Mouse (Mus musculus) hindbrain, embryonic 15.5 days (tissue): Measurements from ENCODE around the gene Mob1b. TPM values are rescaled to one million over a fixed set of nuclear protein-coding genes. Genes with fewer than 3 reads are reported as not detected.
A peak's percentile ranks its signal among the peaks of the same experiment; 100 is the strongest.
"Not testable (repeated sequence)": the region's sequence is repeated elsewhere in the genome, so short reads cannot be mapped to it uniquely, and the experiment has no call there.

Source experiments
- ATAC-seq: fragments of 200-750 bp; cut with Nextera tagmentation; 2 replicates; pipeline ENCODE4 v1.8.0; 2017; ENCODE audit warnings: low read depth, moderate number of reproducible peaks, moderate TSS enrichment; ENCODE audit not compliant: low FRiP score
- H3K27ac ChIP-seq: fragments of 300-500 bp; sonication (generic); replicated peaks from 2 replicates; pipeline ENCODE4 v1.5.1; 2015; ENCODE audit warnings: mild to moderate bottlenecking, inconsistent platforms
- H3K27me3 ChIP-seq: fragments of 300-500 bp; sonication (generic); 2 replicates; pipeline ENCODE4 v1.6.1; 2015; ENCODE audit warnings: control low read depth, inconsistent platforms
- H3K36me3 ChIP-seq: fragments of 300-500 bp; sonication (generic); 2 replicates; pipeline ENCODE4 v1.6.1; 2015; ENCODE audit warnings: control low read depth, inconsistent platforms
- H3K4me1 ChIP-seq: fragments of 300-500 bp; sonication (generic); replicated peaks from 2 replicates; pipeline ENCODE4 v1.6.1; 2015; ENCODE audit warnings: control low read depth, inconsistent platforms
- H3K4me2 ChIP-seq: fragments of 300-500 bp; sonication (generic); 2 replicates; pipeline ENCODE4 v1.6.1; 2015; ENCODE audit warnings: moderate library complexity, mild to moderate bottlenecking, inconsistent platforms
- H3K4me3 ChIP-seq: fragments of 300-500 bp; sonication (generic); 2 replicates; pipeline ENCODE4 v1.5.1; 2015; ENCODE audit warnings: mild to moderate bottlenecking, inconsistent platforms
- H3K9ac ChIP-seq: fragments of 300-500 bp; sonication (generic); 2 replicates; pipeline ENCODE4 v1.6.1; 2015; ENCODE audit warnings: inconsistent platforms
- H3K9me3 ChIP-seq: fragments of 300-500 bp; sonication (generic); 2 replicates; pipeline ENCODE4 v1.6.1; 2016; ENCODE audit warnings: control low read depth, inconsistent platforms
- WGBS: fragments of 180-500 bp; shearing (Covaris S2); methylation state at CpG from one replicate; pipeline ENCODE4 v1.1.7; 2015; 5-methylcytosine and 5-hydroxymethylcytosine counted together
- polyA plus RNA-seq: library from polyadenylated mRNA; unstranded; fragments of >200 nt; fragmentation: Nextera tagmentation; extraction: Ambion mirVana; gene quantifications from 2 replicates; pipeline ENCODE4 v1.2.1, GENCODE M21; 2015

Gene Mob1b
- polyA plus RNA-seq, 1 experiment from 2014 or later = 8.9 TPM

- Histone ChIP-seq H3K27me3 (no peaks in the 10 kb centered on the region), H3K9ac (no peak overlapping the region), H3K27ac (no peak overlapping the region), H3K9me3 (no peaks in the 10 kb centered on the region), H3K4me1 (no peaks in the 10 kb centered on the region), H3K36me3 (no peaks in the 10 kb centered on the region), H3K4me3 (no peak overlapping the region), H3K4me2 (no peak overlapping the region)
- WGBS = 40% methylated on average over 10 of the region's 10 CpGs
- no peak for ATAC-seq
These were observed 8.9 kb upstream of the Mob1b start for GRCm38 (mm10) chr5:88711618-88712224.

- ATAC-seq = no peak
- H3K4me3 ChIP-seq = no peak overlapping the region
- no peak overlapping the region for H3K9ac ChIP-seq
- H3K4me1 ChIP-seq = no peaks in the 10 kb centered on the region
- no peaks in the 10 kb centered on the region for H3K9me3 ChIP-seq
- WGBS = 76% methylated on average over 6 of the region's 6 CpGs
- no peak overlapping the region for H3K27ac ChIP-seq
- H3K36me3 ChIP-seq = no peaks in the 10 kb centered on the region
- no peaks in the 10 kb centered on the region for H3K27me3 ChIP-seq
- H3K4me2 ChIP-seq = no peak overlapping the region
These were observed 8.3 kb upstream of the Mob1b start for GRCm38 (mm10) chr5:88712328-88712727.

GRCm38 (mm10) chr5:88716983-88717382 is 3.7 kb upstream of the Mob1b start:
- no peaks in the 10 kb centered on the region for H3K9me3 ChIP-seq
- H3K27me3 ChIP-seq = no peaks in the 10 kb centered on the region
- H3K27ac ChIP-seq = no peak overlapping the region
- no peak for ATAC-seq
- peaks cover 10% of the 10 kb centered on the region for H3K4me1 ChIP-seq
- no peak overlapping the region for H3K4me2 ChIP-seq
- H3K4me3 ChIP-seq = no peak overlapping the region
- 82% methylated on average over 2 of the region's 2 CpGs for WGBS
- H3K9ac ChIP-seq = no peak overlapping the region
- H3K36me3 ChIP-seq = no peaks in the 10 kb centered on the region

- WGBS = under 1% methylated on average over 37 of the region's 38 CpGs
- Histone ChIP-seq H3K9me3 (no peaks in the 10 kb centered on the region), H3K9ac (peak overlapping the region; percentile 99), H3K27me3 (no peaks in the 10 kb centered on the region), H3K4me1 (peaks cover 37% of the 10 kb centered on the region), H3K27ac (peak overlapping the region; percentile 93), H3K4me2 (peak overlapping the region; percentile 93), H3K4me3 (peak overlapping the region; percentile 81), H3K36me3 (no peaks in the 10 kb centered on the region)
- ATAC-seq = peak; percentile 85
These were observed 384 bp downstream of the Mob1b start for GRCm38 (mm10) chr5:88721003-88721475.

GRCm38 (mm10) chr5:88721565-88722212 is 1.0 kb downstream of the Mob1b start:
- Histone ChIP-seq H3K9me3 (no peaks in the 10 kb centered on the region), H3K4me1 (peaks cover 37% of the 10 kb centered on the region), H3K27me3 (no peaks in the 10 kb centered on the region), H3K9ac (peak overlapping the region; percentile 99), H3K36me3 (no peaks in the 10 kb centered on the region), H3K27ac (peak overlapping the region; percentile 93), H3K4me3 (peak overlapping the region; percentile 81), H3K4me2 (peak overlapping the region; percentile 93)
- peak; percentile 47 for ATAC-seq
- WGBS = under 1% methylated on average over 31 of the region's 31 CpGs

GRCm38 (mm10) chr5:88722213-88722600 is 1.6 kb downstream of the Mob1b start:
- Histone ChIP-seq H3K27ac (peak overlapping the region; percentile 93), H3K4me1 (peaks cover 37% of the 10 kb centered on the region), H3K27me3 (no peaks in the 10 kb centered on the region), H3K4me3 (peak overlapping the region; percentile 81), H3K9ac (peak overlapping the region; percentile 99), H3K36me3 (no peaks in the 10 kb centered on the region), H3K9me3 (no peaks in the 10 kb centered on the region), H3K4me2 (peak overlapping the region; percentile 93)
- WGBS = 19% methylated on average over 4 of the region's 4 CpGs
- ATAC-seq = no peak

- H3K4me1 ChIP-seq = peaks cover 37% of the 10 kb centered on the region
- H3K9ac ChIP-seq = no peak overlapping the region
- H3K4me2 ChIP-seq = no peak overlapping the region
- no peaks in the 10 kb centered on the region for H3K27me3 ChIP-seq
- WGBS = 75% methylated on average over 3 of the region's 3 CpGs
- no peak for ATAC-seq
- H3K9me3 ChIP-seq = no peaks in the 10 kb centered on the region
- H3K36me3 ChIP-seq = no peaks in the 10 kb centered on the region
- no peak overlapping the region for H3K4me3 ChIP-seq
- no peak overlapping the region for H3K27ac ChIP-seq
These were observed 3.4 kb downstream of the Mob1b start for GRCm38 (mm10) chr5:88724030-88724429.

GRCm38 (mm10) chr5:88727593-88728144 is 7.0 kb downstream of the Mob1b start:
- 85% methylated on average over 3 of the region's 3 CpGs for WGBS

GRCm38 (mm10) chr5:88734786-88735185 is 14.1 kb downstream of the Mob1b start:
- Histone ChIP-seq H3K27ac (no peak overlapping the region), H3K9me3 (no peaks in the 10 kb centered on the region), H3K9ac (no peak overlapping the region), H3K27me3 (no peaks in the 10 kb centered on the region), H3K4me2 (no peak overlapping the region), H3K4me1 (no peaks in the 10 kb centered on the region), H3K36me3 (no peaks in the 10 kb centered on the region), H3K4me3 (no peak overlapping the region)
- 89% methylated on average over 2 of the region's 2 CpGs for WGBS
- no peak for ATAC-seq

More at GRCm38 (mm10) chr5:88727593-88728144, 7.0 kb downstream of the Mob1b start:
- H3K4me2 ChIP-seq = no peak overlapping the region
- H3K4me1 ChIP-seq = peaks cover 21% of the 10 kb centered on the region
- H3K27ac ChIP-seq = no peak overlapping the region
- no peaks in the 10 kb centered on the region for H3K36me3 ChIP-seq
- H3K4me3 ChIP-seq = no peak overlapping the region
- H3K9ac ChIP-seq = no peak overlapping the region
- no peaks in the 10 kb centered on the region for H3K27me3 ChIP-seq
- no peaks in the 10 kb centered on the region for H3K9me3 ChIP-seq
- no peak for ATAC-seq

GRCm38 (mm10) chr5:88741065-88741464 is 20.4 kb downstream of the Mob1b start:
- not testable (repeated sequence) for H3K4me2 ChIP-seq, H3K27me3 ChIP-seq, H3K4me3 ChIP-seq, H3K27ac ChIP-seq, H3K9me3 ChIP-seq, H3K4me1 ChIP-seq, H3K36me3 ChIP-seq, ATAC-seq, H3K9ac ChIP-seq
- 100% methylated on average over 1 of the region's 1 CpGs for WGBS

GRCm38 (mm10) chr5:88747774-88748173 is 27.1 kb downstream of the Mob1b start:
- no peaks in the 10 kb centered on the region for H3K9me3 ChIP-seq

GRCm38 (mm10) chr5:88753199-88753598 is 32.5 kb downstream of the Mob1b start:
- Histone ChIP-seq H3K27ac (no peak overlapping the region), H3K4me3 (no peak overlapping the region), H3K4me2 (no peak overlapping the region), H3K36me3 (0 out of 2 replicates have a peak, but pooled peaks cover 10% of the 10 kb centered on the region), H3K27me3 (no peaks in the 10 kb centered on the region), H3K9ac (no peak overlapping the region), H3K9me3 (no peaks in the 10 kb centered on the region), H3K4me1 (no peaks in the 10 kb centered on the region)
- no peak for ATAC-seq
- WGBS = 88% methylated on average over 4 of the region's 4 CpGs

More at GRCm38 (mm10) chr5:88747774-88748173, 27.1 kb downstream of the Mob1b start:
- ATAC-seq = no peak
- Histone ChIP-seq H3K9ac (no peak overlapping the region), H3K27ac (no peak overlapping the region), H3K4me1 (no peaks in the 10 kb centered on the region), H3K36me3 (peaks cover 4% of the 10 kb centered on the region), H3K4me3 (no peak overlapping the region), H3K27me3 (no peaks in the 10 kb centered on the region), H3K4me2 (no peak overlapping the region)
- 95% methylated on average over 1 of the region's 1 CpGs for WGBS
